In the genomic region with DNA sequence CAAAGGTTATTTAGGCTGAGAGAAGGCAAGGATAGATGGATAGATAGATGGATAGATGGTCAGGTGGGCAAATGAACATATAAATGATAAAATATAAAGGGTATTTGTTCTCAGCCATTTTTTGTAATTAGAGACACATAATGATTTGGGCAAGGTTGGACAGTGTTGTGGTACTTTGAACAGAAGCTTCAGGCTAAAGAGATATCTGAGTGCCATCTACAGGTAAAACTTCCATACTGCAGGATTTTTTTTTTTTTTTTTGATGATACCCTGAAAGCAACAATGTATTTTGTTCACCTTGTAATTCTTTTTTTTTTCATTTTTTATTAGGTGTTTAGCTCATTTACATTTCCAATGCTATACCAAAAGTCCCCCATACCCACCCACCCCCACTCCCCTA, we compare ENCODE assay signal across 33 mouse cellular contexts.
DNase-seq lines count a peak whose midpoint lies in the region; ATAC-seq and TF ChIP-seq lines count a peak whose summit lies in the region.
"Had no signal": no experiment of that assay in that cellular context is flagged by ENCODE, and none has a peak within 500 bp of the region (broad histone marks: within the 10 kb centered on the region; RNA-seq: fewer than 3 reads in every experiment).

No protein-coding gene starts in this region.

- ATAC-seq in hindbrain, postnatal 0 days, result no peak
- no peak for ATAC-seq in hindbrain, embryonic 12.5 days (ENCODE audit: low FRiP score)
- ATAC-seq in lung, embryonic 14.5 days (ENCODE audit: insufficient read depth), result no peak
- no peak for ATAC-seq in lung, postnatal 0 days
- ATAC-seq in Patski, result no peak
- ATAC-seq in granulocyte monocyte progenitor cell, adult 5-6 weeks (replicated peaks; ENCODE audit: poor library complexity, severe bottlenecking), result no peak
- ATAC-seq: CD4-positive, CD25-positive, alpha-beta regulatory T cell, adult 4 months; midbrain, embryonic 16.5 days had no signal

- POLR2A ChIA-PET in Patski (lab: Charles Lee), result no interaction called here

- CTCF ChIA-PET in Patski (lab: Charles Lee), result no interaction called here

- no peak overlapping the region for H3K4me2 ChIP-seq in hindbrain, postnatal 0 days (ENCODE audit: low read depth, low read length)
- H3K4me2 ChIP-seq in hindbrain, embryonic 12.5 days (replicated peaks), result no peak overlapping the region
- H3K4me2 ChIP-seq in lung, embryonic 14.5 days, result no peak overlapping the region
- no peak overlapping the region for H3K4me2 ChIP-seq in lung, postnatal 0 days (replicated peaks; ENCODE audit: low read depth, low read length)
- H3K4me2 ChIP-seq: embryonic facial prominence, embryonic 15.5 days; forebrain, embryonic 12.5 days; heart, embryonic 11.5 days; hindbrain, embryonic 14.5 days; limb, embryonic 15.5 days; liver, embryonic 13.5 days; neural tube, embryonic 12.5 days had no signal

- TF ChIP-seq CTCF in hindbrain, postnatal 0 days (IDR thresholded peaks at IDR 0.05; ENCODE audit: low read depth), result peak; percentile 57
- TF ChIP-seq CTCF in lung, embryonic 14.5 days (IDR thresholded peaks at IDR 0.05; ENCODE audit: low read depth), result 0 out of 2 replicates have a peak, but pooled peaks have one; percentile 19
- TF ChIP-seq CTCF in lung, postnatal 0 days (IDR thresholded peaks at IDR 0.05), result no peak
- TF ChIP-seq CTCF in Patski (IDR thresholded peaks at IDR 0.05), result peak; percentile 19

- H3K4me1 ChIP-seq in hindbrain, postnatal 0 days (ENCODE audit: insufficient read depth, low read length), result no peaks in the 10 kb centered on the region
- no peaks in the 10 kb centered on the region for H3K4me1 ChIP-seq in hindbrain, embryonic 12.5 days
- no peaks in the 10 kb centered on the region for H3K4me1 ChIP-seq in lung, embryonic 14.5 days (ENCODE audit: insufficient read depth)
- H3K4me1 ChIP-seq in lung, postnatal 0 days (ENCODE audit: insufficient read depth, low read depth, low read length), result no peaks in the 10 kb centered on the region
- H3K4me1 ChIP-seq: embryonic facial prominence, embryonic 10.5 days; embryonic facial prominence, embryonic 15.5 days; forebrain, embryonic 12.5 days; limb, embryonic 15.5 days; liver, embryonic 13.5 days; midbrain, embryonic 10.5 days; neural tube, embryonic 12.5 days had no signal

- no peaks in the 10 kb centered on the region for H3K27me3 ChIP-seq in hindbrain, postnatal 0 days (ENCODE audit: insufficient read depth, low read length)
- no peaks in the 10 kb centered on the region for H3K27me3 ChIP-seq in hindbrain, embryonic 12.5 days
- no peaks in the 10 kb centered on the region for H3K27me3 ChIP-seq in lung, embryonic 14.5 days (ENCODE audit: insufficient read depth, low read length)
- no peaks in the 10 kb centered on the region for H3K27me3 ChIP-seq in lung, postnatal 0 days (replicated peaks; ENCODE audit: insufficient read depth, low read length)
- H3K27me3 ChIP-seq in Patski, result no peaks in the 10 kb centered on the region
- H3K27me3 ChIP-seq: embryonic facial prominence, embryonic 15.5 days; forebrain, embryonic 12.5 days; liver, embryonic 13.5 days; neural tube, embryonic 12.5 days had no signal

- H3K9me3 ChIP-seq in hindbrain, postnatal 0 days (ENCODE audit: low read length), result no peaks in the 10 kb centered on the region
- H3K9me3 ChIP-seq in hindbrain, embryonic 12.5 days (replicated peaks), result no peaks in the 10 kb centered on the region
- no peaks in the 10 kb centered on the region for H3K9me3 ChIP-seq in lung, embryonic 14.5 days (ENCODE audit: low read depth, low read length)
- H3K9me3 ChIP-seq in lung, postnatal 0 days (ENCODE audit: low read length), result no peaks in the 10 kb centered on the region
- H3K9me3 ChIP-seq: embryonic facial prominence, embryonic 10.5 days; embryonic facial prominence, embryonic 15.5 days; forebrain, embryonic 12.5 days; limb, embryonic 15.5 days; liver, embryonic 13.5 days; midbrain, embryonic 10.5 days; neural tube, embryonic 12.5 days had no signal

- in situ Hi-C loops in Patski (cut with MboI; ENCODE audit: low pct_unique_long_range_greater_than_20kb), result no loop called here

- no peak overlapping the region for H3K4me3 ChIP-seq in hindbrain, postnatal 0 days (ENCODE audit: low read length)
- H3K4me3 ChIP-seq in hindbrain, embryonic 12.5 days, result no peak overlapping the region
- H3K4me3 ChIP-seq in lung, embryonic 14.5 days (ENCODE audit: low read depth, low read length), result no peak overlapping the region
- H3K4me3 ChIP-seq in lung, postnatal 0 days (ENCODE audit: low read depth, low read length), result no peak overlapping the region
- H3K4me3 ChIP-seq: embryonic facial prominence, embryonic 10.5 days; embryonic facial prominence, embryonic 15.5 days; forebrain, embryonic 12.5 days; limb, embryonic 15.5 days; liver, embryonic 13.5 days; midbrain, embryonic 10.5 days; myocyte; neural tube, embryonic 12.5 days had no signal

- no peak overlapping the region for H3K27ac ChIP-seq in hindbrain, postnatal 0 days
- H3K27ac ChIP-seq in hindbrain, embryonic 12.5 days, result no peak overlapping the region
- no peak overlapping the region for H3K27ac ChIP-seq in lung, embryonic 14.5 days (ENCODE audit: low read depth)
- H3K27ac ChIP-seq in lung, postnatal 0 days (ENCODE audit: low read length), result no peak overlapping the region
- H3K27ac ChIP-seq: embryonic facial prominence, embryonic 10.5 days; embryonic facial prominence, embryonic 15.5 days; forebrain, embryonic 12.5 days; hindbrain, embryonic 14.5 days; limb, embryonic 15.5 days; liver, embryonic 13.5 days; midbrain, embryonic 10.5 days; neural tube, embryonic 12.5 days had no signal

- no peak for DNase-seq in hindbrain, postnatal 0 days (ENCODE audit: low spot score)
- DNase-seq in lung, embryonic 14.5 days, result no peak
- no peak for DNase-seq in lung, postnatal 0 days (ENCODE audit: low spot score)
- DNase-seq in Patski (ENCODE audit: low read depth, low spot score), result no peak
- DNase-seq in thymus, postnatal 36 days, result no peak
- DNase-seq: adrenal gland, adult 2 months; adrenal gland, postnatal 36 days; cerebellum, adult 18-20 months; cerebellum, postnatal 14 days; gastrocnemius, postnatal 14 days; heart, adult 11 months; heart, postnatal 4 days; kidney, adult 8-10 months; kidney, postnatal 14 days; liver, embryonic 13.5 days; lung, adult 18-20 months; lung, postnatal 14 days; right cerebral cortex, adult 18-20 months; spleen, adult 18-20 months; thymus, adult 2 months had no signal

- no peaks in the 10 kb centered on the region for H3K36me3 ChIP-seq in hindbrain, postnatal 0 days (ENCODE audit: insufficient read depth, low read length)
- H3K36me3 ChIP-seq in hindbrain, embryonic 12.5 days, result no peaks in the 10 kb centered on the region
- no peaks in the 10 kb centered on the region for H3K36me3 ChIP-seq in lung, embryonic 14.5 days (ENCODE audit: insufficient read depth)
- H3K36me3 ChIP-seq in lung, postnatal 0 days (ENCODE audit: insufficient read depth, low read length), result no peaks in the 10 kb centered on the region
- H3K36me3 ChIP-seq: embryonic facial prominence, embryonic 10.5 days; embryonic facial prominence, embryonic 15.5 days; forebrain, embryonic 12.5 days; limb, embryonic 15.5 days; liver, embryonic 13.5 days; midbrain, embryonic 10.5 days; neural tube, embryonic 12.5 days had no signal

- H3K9ac ChIP-seq in hindbrain, postnatal 0 days (replicated peaks; ENCODE audit: low read length), result no peak overlapping the region
- no peak overlapping the region for H3K9ac ChIP-seq in hindbrain, embryonic 12.5 days
- H3K9ac ChIP-seq in lung, embryonic 14.5 days, result no peak overlapping the region
- H3K9ac ChIP-seq in lung, postnatal 0 days (replicated peaks; ENCODE audit: low read depth), result no peak overlapping the region
- H3K9ac ChIP-seq: embryonic facial prominence, embryonic 15.5 days; forebrain, embryonic 12.5 days; hindbrain, embryonic 14.5 days; limb, embryonic 15.5 days; liver, embryonic 13.5 days; neural tube, embryonic 12.5 days had no signal

- TF ChIP-seq EP300 in lung, postnatal 0 days (IDR thresholded peaks at IDR 0.05), result no peak
